Mouse (Mus musculus): ENCODE measurements around the gene 1700011L22Rik.

1700011L22Rik gene

GRCm38 (mm10) chr8:79229266-79229888 is 19.0 kb downstream of the 1700011L22Rik start:
- DNase-seq: no peak

- no peak for DNase-seq
Measured at GRCm38 (mm10) chr8:79227916-79228315, 20.5 kb downstream of the 1700011L22Rik start.

- no peak for DNase-seq
Measured at GRCm38 (mm10) chr8:79227194-79227593, 21.2 kb downstream of the 1700011L22Rik start.

- no peak for DNase-seq
Measured at GRCm38 (mm10) chr8:79226046-79226445, 22.3 kb downstream of the 1700011L22Rik start.

- DNase-seq: no peak
Measured at GRCm38 (mm10) chr8:79225586-79225985, 22.8 kb downstream of the 1700011L22Rik start.

GRCm38 (mm10) chr8:79224363-79224762 is 24.0 kb downstream of the 1700011L22Rik start:
- DNase-seq: no peak

- DNase-seq: no peak
Measured at GRCm38 (mm10) chr8:79222752-79223141, 25.6 kb downstream of the 1700011L22Rik start.

GRCm38 (mm10) chr8:79222106-79222751 is 26.1 kb downstream of the 1700011L22Rik start:
- DNase-seq: no peak

GRCm38 (mm10) chr8:79211630-79212029 is 36.7 kb downstream of the 1700011L22Rik start:
- DNase-seq: no peak

GRCm38 (mm10) chr8:79209641-79210358 is 38.6 kb downstream of the 1700011L22Rik start:
- peak; percentile 6 for DNase-seq

GRCm38 (mm10) chr8:79208691-79209640 is 39.4 kb downstream of the 1700011L22Rik start:
- DNase-seq: peak; percentile 12

GRCm38 (mm10) chr8:79208181-79208580 is 40.2 kb downstream of the 1700011L22Rik start:
- DNase-seq: no peak

- DNase-seq: peak; percentile 7
Measured at GRCm38 (mm10) chr8:79206895-79207294, 41.5 kb downstream of the 1700011L22Rik start.

- no peak for DNase-seq
Measured at GRCm38 (mm10) chr8:79201446-79202147, 46.8 kb downstream of the 1700011L22Rik start.

GRCm38 (mm10) chr8:79198675-79199074 is 49.7 kb downstream of the 1700011L22Rik start:
- no peak for DNase-seq

GRCm38 (mm10) chr8:79196481-79196880 is 51.9 kb downstream of the 1700011L22Rik start:
- no peak for DNase-seq

GRCm38 (mm10) chr8:79190071-79190470 is 58.3 kb downstream of the 1700011L22Rik start:
- no peak for DNase-seq

- no peak for DNase-seq
Measured at GRCm38 (mm10) chr8:79185488-79185887, 62.9 kb downstream of the 1700011L22Rik start.

- no peak for DNase-seq
Measured at GRCm38 (mm10) chr8:79179678-79180077, 68.7 kb downstream of the 1700011L22Rik start.

GRCm38 (mm10) chr8:79175991-79176390 is 72.4 kb downstream of the 1700011L22Rik start:
- no peak for DNase-seq

GRCm38 (mm10) chr8:79173606-79174005 is 74.8 kb downstream of the 1700011L22Rik start:
- DNase-seq: no peak

GRCm38 (mm10) chr8:79165276-79165675 is 83.1 kb downstream of the 1700011L22Rik start:
- DNase-seq: no peak

All from kidney, adult 18-20 months (tissue).